Mouse (Mus musculus) midbrain, embryonic 14.5 days (tissue): ENCODE data around the gene Cbfa2t3. TPM values are rescaled to one million over a fixed set of nuclear protein-coding genes. Genes with fewer than 3 reads are reported as not detected.

Experiments
- ATAC-seq: fragments of 200-750 bp; cut with Nextera tagmentation; 2 replicates; pipeline ENCODE4 v1.8.0; 2017; ENCODE audit warnings: moderate number of reproducible peaks, moderate library complexity; ENCODE audit not compliant: low FRiP score, low TSS enrichment
- DNase-seq: peaks from one replicate; pipeline ENCODE4 v3.0.0-alpha.2; 2015
- H3K27ac ChIP-seq: fragments of 300-500 bp; sonication (generic); replicated peaks from 2 replicates; pipeline ENCODE4 v1.5.1; 2014; ENCODE audit warnings: mild to moderate bottlenecking, low read depth, low read length, moderate library complexity
- H3K27me3 ChIP-seq: fragments of 300-500 bp; sonication (generic); 2 replicates; pipeline ENCODE4 v1.6.1; 2014; ENCODE audit warnings: low read length, control low read depth, mixed read lengths; ENCODE audit not compliant: control insufficient read depth, insufficient read depth
- H3K36me3 ChIP-seq: fragments of 300-500 bp; sonication (generic); 2 replicates; pipeline ENCODE4 v1.6.1; 2014; ENCODE audit warnings: low read length, control low read depth; ENCODE audit not compliant: control insufficient read depth, insufficient read depth
- H3K4me1 ChIP-seq: fragments of 300-500 bp; sonication (generic); 2 replicates; pipeline ENCODE4 v1.6.1; 2014; ENCODE audit warnings: mild to moderate bottlenecking, antibody characterized with exemption, low read length, control low read depth; ENCODE audit not compliant: control insufficient read depth, insufficient read depth
- H3K4me2 ChIP-seq: fragments of 300-500 bp; sonication (generic); 2 replicates; pipeline ENCODE4 v1.6.1; 2014; ENCODE audit warnings: mild to moderate bottlenecking, low read length, moderate library complexity
- H3K4me3 ChIP-seq: fragments of 300-500 bp; sonication (generic); replicated peaks from 2 replicates; pipeline ENCODE4 v1.5.1; 2014; ENCODE audit warnings: low read depth, low read length
- H3K9ac ChIP-seq: fragments of 300-500 bp; sonication (generic); replicated peaks from 2 replicates; pipeline ENCODE4 v1.6.1; 2014; ENCODE audit warnings: mild to moderate bottlenecking, low read length, moderate library complexity
- H3K9me3 ChIP-seq: fragments of 300-500 bp; sonication (generic); 2 replicates; pipeline ENCODE4 v1.6.1; 2016; ENCODE audit warnings: low read length, control low read depth, mixed read lengths; ENCODE audit not compliant: control insufficient read depth
- WGBS: fragments of 180-500 bp; shearing (Covaris S2); extraction: QIAGEN DNeasy Blood & Tissue Kit; methylation state at CpG from one replicate; pipeline ENCODE4 v1.1.7; 2014; 5-methylcytosine and 5-hydroxymethylcytosine counted together
- polyA plus RNA-seq: library from polyadenylated mRNA; unstranded; fragments of >200 nt; fragmentation: Nextera tagmentation; extraction: Ambion mirVana; gene quantifications from 2 replicates; pipeline ENCODE4 v1.2.1, GENCODE M21; 2014

The Cbfa2t3 gene
- polyA plus RNA-seq, 1 experiment from 2014 or later = 25.2 TPM

GRCm38 (mm10) chr8:122663106-122663505 lies 35.8 kb downstream of the Cbfa2t3 start:
- H3K4me2 ChIP-seq = no peak overlapping the region
- H3K27me3 ChIP-seq = no peaks in the 10 kb centered on the region
- ATAC-seq = no peak
- H3K27ac ChIP-seq = no peak overlapping the region
- peaks cover 38% of the 10 kb centered on the region for H3K4me1 ChIP-seq
- no peaks in the 10 kb centered on the region for H3K9me3 ChIP-seq
- H3K9ac ChIP-seq = no peak overlapping the region
- WGBS = 83% methylated on average over 3 of the region's 3 CpGs
- DNase-seq = no peak
- H3K36me3 ChIP-seq = no peaks in the 10 kb centered on the region
- H3K4me3 ChIP-seq = no peak overlapping the region

GRCm38 (mm10) chr8:122661894-122662293 lies 37.0 kb downstream of the Cbfa2t3 start:
- no peak for ATAC-seq
- Histone ChIP-seq H3K27ac (no peak overlapping the region), H3K4me2 (no peak overlapping the region), H3K9me3 (no peaks in the 10 kb centered on the region), H3K4me3 (no peak overlapping the region), H3K4me1 (peaks cover 29% of the 10 kb centered on the region), H3K27me3 (no peaks in the 10 kb centered on the region), H3K9ac (no peak overlapping the region), H3K36me3 (no peaks in the 10 kb centered on the region)
- 90% methylated on average over 2 of the region's 2 CpGs for WGBS
- DNase-seq = no peak

- Histone ChIP-seq H3K9me3 (no peaks in the 10 kb centered on the region), H3K4me3 (no peak overlapping the region), H3K4me2 (no peak overlapping the region), H3K9ac (no peak overlapping the region; the same call in 1 of the 2 replicates), H3K4me1 (peaks cover 22% of the 10 kb centered on the region), H3K27me3 (no peaks in the 10 kb centered on the region), H3K36me3 (no peaks in the 10 kb centered on the region), H3K27ac (no peak overlapping the region)
- no peak for ATAC-seq
- WGBS = 37% methylated on average over 7 of the region's 7 CpGs
- DNase-seq = peak; percentile 29
These were observed 37.8 kb downstream of the Cbfa2t3 start for GRCm38 (mm10) chr8:122661138-122661537.

- H3K9me3 ChIP-seq = no peaks in the 10 kb centered on the region
- WGBS = 71% methylated on average over 2 of the region's 2 CpGs
- H3K27ac ChIP-seq = no peak overlapping the region
- no peaks in the 10 kb centered on the region for H3K36me3 ChIP-seq
- peaks cover 11% of the 10 kb centered on the region; the same call in 1 of the 2 replicates for H3K4me1 ChIP-seq
- H3K9ac ChIP-seq = no peak overlapping the region
- H3K27me3 ChIP-seq = no peaks in the 10 kb centered on the region
- ATAC-seq = no peak
- DNase-seq = no peak
- H3K4me3 ChIP-seq = no peak overlapping the region
- no peak overlapping the region for H3K4me2 ChIP-seq
These were observed 38.9 kb downstream of the Cbfa2t3 start for GRCm38 (mm10) chr8:122660022-122660421.

GRCm38 (mm10) chr8:122658807-122659160 lies 40.1 kb downstream of the Cbfa2t3 start:
- 83% methylated on average over 9 of the region's 9 CpGs for WGBS
- no peaks in the 10 kb centered on the region for H3K27me3 ChIP-seq
- H3K9me3 ChIP-seq = no peaks in the 10 kb centered on the region
- H3K9ac ChIP-seq = no peak overlapping the region
- H3K4me2 ChIP-seq = no peak overlapping the region
- no peak for ATAC-seq
- H3K36me3 ChIP-seq = no peaks in the 10 kb centered on the region
- peaks cover 11% of the 10 kb centered on the region; the same call in 1 of the 2 replicates for H3K4me1 ChIP-seq
- no peak overlapping the region for H3K27ac ChIP-seq
- DNase-seq = no peak
- no peak overlapping the region for H3K4me3 ChIP-seq

GRCm38 (mm10) chr8:122658149-122658806 lies 40.6 kb downstream of the Cbfa2t3 start:
- ATAC-seq (no peak), DNase-seq (no peak)
- Histone ChIP-seq H3K27me3 (no peaks in the 10 kb centered on the region), H3K4me1 (peaks cover 11% of the 10 kb centered on the region; the same call in 1 of the 2 replicates), H3K4me2 (no peak overlapping the region), H3K9me3 (no peaks in the 10 kb centered on the region), H3K4me3 (no peak overlapping the region), H3K27ac (no peak overlapping the region), H3K36me3 (no peaks in the 10 kb centered on the region), H3K9ac (no peak overlapping the region)
- 67% methylated on average over 10 of the region's 10 CpGs for WGBS

GRCm38 (mm10) chr8:122656056-122656999 lies 42.6 kb downstream of the Cbfa2t3 start:
- no peak overlapping the region for H3K9ac ChIP-seq
- H3K27ac ChIP-seq = no peak overlapping the region
- DNase-seq (no peak), ATAC-seq (no peak)
- no peaks in the 10 kb centered on the region for H3K27me3 ChIP-seq
- no peaks in the 10 kb centered on the region for H3K9me3 ChIP-seq
- H3K4me3 ChIP-seq = no peak overlapping the region
- no peak overlapping the region for H3K4me2 ChIP-seq
- H3K36me3 ChIP-seq = no peaks in the 10 kb centered on the region
- WGBS = 85% methylated on average over 13 of the region's 13 CpGs
- H3K4me1 ChIP-seq = peaks cover 16% of the 10 kb centered on the region; the same call in 1 of the 2 replicates

GRCm38 (mm10) chr8:122654768-122655167 lies 44.1 kb downstream of the Cbfa2t3 start:
- 79% methylated on average over 7 of the region's 7 CpGs for WGBS
- ATAC-seq = no peak
- H3K9ac ChIP-seq = no peak overlapping the region

More at GRCm38 (mm10) chr8:122654768-122655167, 44.1 kb downstream of the Cbfa2t3 start:
- no peaks in the 10 kb centered on the region for H3K9me3 ChIP-seq
- no peak overlapping the region for H3K4me3 ChIP-seq
- H3K27me3 ChIP-seq = no peaks in the 10 kb centered on the region
- H3K4me1 ChIP-seq = peaks cover 9% of the 10 kb centered on the region; the same call in 1 of the 2 replicates
- peaks cover 4% of the 10 kb centered on the region for H3K36me3 ChIP-seq
- no peak overlapping the region for H3K27ac ChIP-seq
- H3K4me2 ChIP-seq = no peak overlapping the region
- no peak for DNase-seq
